ENCODE assay signal across 23 mouse cellular contexts in genomic region chr10:24712901-24713300, GRCm38 (mm10). TPM values are rescaled to one million over a fixed set of nuclear protein-coding genes. Genes with fewer than 3 reads are reported as not detected.
DNase-seq lines count a peak whose midpoint lies in the region; ATAC-seq and TF ChIP-seq lines count a peak whose summit lies in the region.
"Had no signal": no experiment of that assay in that cellular context is flagged by ENCODE, and none has a peak within 500 bp of the region (broad histone marks: within the 10 kb centered on the region; RNA-seq: fewer than 3 reads in every experiment).

No protein-coding gene starts in this region.

- no peak for TF ChIP-seq RAD21 in CH12.LX (IDR thresholded peaks at IDR 0.05; ENCODE audit: low read depth, low read length)

- TF ChIP-seq CTCF in midbrain, postnatal 0 days (IDR thresholded peaks at IDR 0.05): no peak
- TF ChIP-seq CTCF in CH12.LX (conservative IDR thresholded peaks at IDR 0.05 in 1 of 2, IDR thresholded peaks at IDR 0.05 in 1 of 2; ENCODE audit: low read depth in 2 of 2, low read length in 2 of 2): no peak

- H3K9ac ChIP-seq in heart, embryonic 13.5 days: no peak overlapping the region
- H3K9ac ChIP-seq in heart, embryonic 11.5 days (ENCODE audit: low read depth, low read length): no peak overlapping the region
- H3K9ac ChIP-seq in midbrain, embryonic 11.5 days (ENCODE audit: low read length): no peak overlapping the region
- no peak overlapping the region for H3K9ac ChIP-seq in midbrain, postnatal 0 days (replicated peaks; ENCODE audit: low read length, poor library complexity, severe bottlenecking)
- no peak overlapping the region for H3K9ac ChIP-seq in CH12.LX (ENCODE audit: insufficient read depth, low read depth)
- H3K9ac ChIP-seq in neural tube, embryonic 15.5 days (replicated peaks): no peak overlapping the region

- dilution Hi-C loops in CH12.LX (cut with MboI; ENCODE audit: extremely low pct_ligation_motif_present, extremely low pct_unique_long_range_greater_than_20kb, low sequenced_read_pairs): no loop called here

- WGBS in heart, embryonic 13.5 days: 69% methylated on average over 5 of the region's 5 CpGs
- 65% methylated on average over 5 of the region's 5 CpGs for WGBS in heart, embryonic 11.5 days (ENCODE audit: insufficient replicate concordance)
- 69% methylated on average over 5 of the region's 5 CpGs for WGBS in midbrain, embryonic 11.5 days
- WGBS in midbrain, postnatal 0 days: 75% methylated on average over 5 of the region's 5 CpGs
- 71% methylated on average over 5 of the region's 5 CpGs for WGBS in neural tube, embryonic 15.5 days

- no peak overlapping the region for H3K27ac ChIP-seq in heart, embryonic 13.5 days (replicated peaks)
- no peak overlapping the region for H3K27ac ChIP-seq in heart, embryonic 11.5 days (ENCODE audit: low read depth, low read length)
- no peak overlapping the region for H3K27ac ChIP-seq in midbrain, embryonic 11.5 days (ENCODE audit: low read depth, low read length)
- no peak overlapping the region for H3K27ac ChIP-seq in midbrain, postnatal 0 days (ENCODE audit: low read depth, low read length)
- no peak overlapping the region for H3K27ac ChIP-seq in CH12.LX (ENCODE audit: insufficient read depth, low read depth)
- no peak overlapping the region for H3K27ac ChIP-seq in neural tube, embryonic 15.5 days (replicated peaks)
- H3K27ac ChIP-seq: forebrain, embryonic 12.5 days; hindbrain, embryonic 12.5 days; limb, embryonic 13.5 days; midbrain, embryonic 13.5 days had no signal

- no peaks in the 10 kb centered on the region for H3K79me2 ChIP-seq in CH12.LX (replicated peaks; ENCODE audit: control insufficient read depth, extremely low read depth, insufficient read depth, poor library complexity, severe bottlenecking)

- peaks cover 6% of the 10 kb centered on the region; the same call in 1 of the 2 replicates for H3K4me1 ChIP-seq in heart, embryonic 13.5 days
- peaks cover 4% of the 10 kb centered on the region; the same call in 1 of the 2 replicates for H3K4me1 ChIP-seq in heart, embryonic 11.5 days (ENCODE audit: control insufficient read depth, insufficient read depth, low read length)
- H3K4me1 ChIP-seq in midbrain, embryonic 11.5 days (ENCODE audit: control insufficient read depth, insufficient read depth, low read length): 0 out of 2 replicates have a peak, but pooled peaks cover 3% of the 10 kb centered on the region
- peaks cover 3% of the 10 kb centered on the region; the same call in 1 of the 2 replicates for H3K4me1 ChIP-seq in midbrain, postnatal 0 days (ENCODE audit: insufficient read depth, low read length)
- peaks cover 0 to 14% of the 10 kb centered on the region in 2 experiments; a peak in 2 of 4 replicates for H3K4me1 ChIP-seq in CH12.LX (ENCODE audit: control insufficient read depth in 1 of 2, insufficient read depth in 2 of 2)
- H3K4me1 ChIP-seq in neural tube, embryonic 15.5 days: peaks cover 12% of the 10 kb centered on the region

- no peaks in the 10 kb centered on the region for H3K36me3 ChIP-seq in heart, embryonic 13.5 days
- H3K36me3 ChIP-seq in heart, embryonic 11.5 days (ENCODE audit: control insufficient read depth, insufficient read depth, low read length): no peaks in the 10 kb centered on the region
- H3K36me3 ChIP-seq in midbrain, embryonic 11.5 days (ENCODE audit: control insufficient read depth, insufficient read depth, low read length): no peaks in the 10 kb centered on the region
- no peaks in the 10 kb centered on the region for H3K36me3 ChIP-seq in midbrain, postnatal 0 days (ENCODE audit: insufficient read depth, low read length)
- no peaks in the 10 kb centered on the region for H3K36me3 ChIP-seq in CH12.LX (replicated peaks in 1 of 2; ENCODE audit: control insufficient read depth in 1 of 2, insufficient read depth in 1 of 2, low read length in 1 of 2)
- H3K36me3 ChIP-seq in neural tube, embryonic 15.5 days: no peaks in the 10 kb centered on the region
- H3K36me3 ChIP-seq: forebrain, embryonic 12.5 days; heart, embryonic 15.5 days; hindbrain, embryonic 12.5 days; limb, embryonic 13.5 days; midbrain, embryonic 13.5 days had no signal

- H3K4me2 ChIP-seq in heart, embryonic 13.5 days: peak overlapping the region; percentile 98
- H3K4me2 ChIP-seq in heart, embryonic 11.5 days: no peak overlapping the region
- no peak overlapping the region for H3K4me2 ChIP-seq in midbrain, embryonic 11.5 days
- H3K4me2 ChIP-seq in midbrain, postnatal 0 days (ENCODE audit: low read depth, low read length, poor library complexity, severe bottlenecking): no peak overlapping the region
- peak overlapping the region; percentile 83 for H3K4me2 ChIP-seq in CH12.LX (ENCODE audit: insufficient read depth, low read depth, poor library complexity, severe bottlenecking)
- H3K4me2 ChIP-seq in neural tube, embryonic 15.5 days: peak overlapping the region; percentile 99

- peaks cover 17% of the 10 kb centered on the region for H3K27me3 ChIP-seq in heart, embryonic 13.5 days (replicated peaks)
- peaks cover 7% of the 10 kb centered on the region; the same call in 1 of the 2 replicates for H3K27me3 ChIP-seq in heart, embryonic 11.5 days (ENCODE audit: control insufficient read depth, insufficient read depth, low read length)
- H3K27me3 ChIP-seq in midbrain, embryonic 11.5 days (ENCODE audit: control insufficient read depth, insufficient read depth, low read length): peaks cover 13% of the 10 kb centered on the region
- no peaks in the 10 kb centered on the region for H3K27me3 ChIP-seq in midbrain, postnatal 0 days (ENCODE audit: insufficient read depth, low read length)
- peaks cover 12% of the 10 kb centered on the region for H3K27me3 ChIP-seq in CH12.LX (replicated peaks)
- peaks cover 8% of the 10 kb centered on the region; the same call in 1 of the 2 replicates for H3K27me3 ChIP-seq in neural tube, embryonic 15.5 days (replicated peaks)
- H3K27me3 ChIP-seq: heart, embryonic 15.5 days had no signal

- TF ChIP-seq POLR2A in CH12.LX (IDR thresholded peaks at IDR 0.05; ENCODE audit: low read depth, low read length): no peak

- ATAC-seq in heart, embryonic 13.5 days (ENCODE audit: extremely low read depth, insufficient number of reproducible peaks, low FRiP score, low TSS enrichment): no peak
- ATAC-seq in heart, embryonic 11.5 days (replicated peaks; ENCODE audit: insufficient number of reproducible peaks, low FRiP score, low TSS enrichment): no peak
- ATAC-seq in midbrain, embryonic 11.5 days (ENCODE audit: low FRiP score): no peak
- ATAC-seq in midbrain, postnatal 0 days (ENCODE audit: low FRiP score): no peak
- no peak for ATAC-seq in neural tube, embryonic 15.5 days (ENCODE audit: low FRiP score)

- in situ Hi-C loops in CH12.LX (cut with MboI; ENCODE audit: low pct_ligation_motif_present, low pct_unique_long_range_greater_than_20kb, low sequenced_read_pairs): no loop called here

- peak; percentile 84 for DNase-seq in midbrain, embryonic 11.5 days (ENCODE audit: low spot score, missing footprints)
- no peak for DNase-seq in midbrain, postnatal 0 days (ENCODE audit: low spot score)
- no peak for DNase-seq in CH12.LX (ENCODE audit: extremely low read depth)
- DNase-seq in thymus, postnatal 10 days (ENCODE audit: low spot score in 2 of 2): no peak
- DNase-seq in embryo, embryonic 11 days: no peak
- DNase-seq: adrenal gland, postnatal 25 days; cerebellum, postnatal 10 days; gastrocnemius, adult 2 months; gastrocnemius, postnatal 36 days; heart, adult 2 months; kidney, adult 18-20 months; kidney, postnatal 36 days; lung, postnatal 4 days; right cerebral cortex, postnatal 4 days had no signal

- H3K9me3 ChIP-seq in heart, embryonic 13.5 days: no peaks in the 10 kb centered on the region
- no peaks in the 10 kb centered on the region for H3K9me3 ChIP-seq in heart, embryonic 11.5 days (replicated peaks; ENCODE audit: control insufficient read depth, low read length)
- H3K9me3 ChIP-seq in midbrain, embryonic 11.5 days (ENCODE audit: control insufficient read depth, low read length): no peaks in the 10 kb centered on the region
- H3K9me3 ChIP-seq in midbrain, postnatal 0 days (ENCODE audit: low read length): no peaks in the 10 kb centered on the region
- H3K9me3 ChIP-seq in CH12.LX (replicated peaks; ENCODE audit: low read length): no peaks in the 10 kb centered on the region
- H3K9me3 ChIP-seq in neural tube, embryonic 15.5 days (replicated peaks): no peaks in the 10 kb centered on the region
- H3K9me3 ChIP-seq: forebrain, embryonic 12.5 days; heart, embryonic 15.5 days; hindbrain, embryonic 12.5 days; limb, embryonic 13.5 days; megakaryocyte, embryonic 14.5 days; midbrain, embryonic 13.5 days had no signal

- TF ChIP-seq EP300 in CH12.LX (IDR thresholded peaks at IDR 0.05; ENCODE audit: low read length): no peak

- H3K4me3 ChIP-seq in heart, embryonic 13.5 days: no peak overlapping the region
- no peak overlapping the region for H3K4me3 ChIP-seq in heart, embryonic 11.5 days (ENCODE audit: low read depth, low read length)
- H3K4me3 ChIP-seq in midbrain, embryonic 11.5 days (ENCODE audit: low read depth, low read length): no peak overlapping the region
- H3K4me3 ChIP-seq in midbrain, postnatal 0 days (ENCODE audit: low read depth, low read length): no peak overlapping the region
- no peak overlapping the region for H3K4me3 ChIP-seq in CH12.LX (replicated peaks in 1 of 3; ENCODE audit: low read depth in 2 of 3, low read length in 2 of 3, poor library complexity in 1 of 3)
- H3K4me3 ChIP-seq in neural tube, embryonic 15.5 days (replicated peaks): no peak overlapping the region

TF ChIP-seq in CH12.LX, 34 proteins besides CTCF, POLR2A, EP300 and RAD21:
- no peak for TF ChIP-seq ZKSCAN1 (IDR thresholded peaks at IDR 0.05; ENCODE audit: borderline replicate concordance, low read depth, low read length)
- TF ChIP-seq USF2 (conservative IDR thresholded peaks at IDR 0.05; ENCODE audit: low read depth, low read length): no peak
- TF ChIP-seq KAT2A (IDR thresholded peaks at IDR 0.05; ENCODE audit: insufficient replicate concordance, low read length): no peak
- no peak for TF ChIP-seq POLR2AphosphoS2 (IDR thresholded peaks at IDR 0.05; ENCODE audit: low read depth, low read length)
- TF ChIP-seq JUND (conservative IDR thresholded peaks at IDR 0.05; ENCODE audit: low read depth, low read length): no peak
- TF ChIP-seq JUN (IDR thresholded peaks at IDR 0.05; ENCODE audit: insufficient read depth, low read depth, low read length): no peak
- TF ChIP-seq NELFE (IDR thresholded peaks at IDR 0.05; ENCODE audit: low read depth, low read length): no peak

RNA-seq across cellular contexts. Expression of gene Enpp1, which starts 0.9 kb away (rescaled TPM):
- polyA plus RNA-seq in heart, embryonic 13.5 days (2015; fragmentation: Nextera tagmentation; extraction: Ambion mirVana): 4.1 and 4.3 TPM in 2 replicates
- 6.3 and 8.2 TPM in 2 replicates for polyA plus RNA-seq in heart, embryonic 11.5 days (2014; fragmentation: Nextera tagmentation; extraction: Ambion mirVana)
- 1.2 and 1.4 TPM in 2 replicates for polyA plus RNA-seq in midbrain, embryonic 11.5 days (2014; fragmentation: Nextera tagmentation; extraction: Ambion mirVana)
- 3.5 and 6.3 TPM in 2 replicates for total RNA-seq in midbrain, postnatal 0 days (2014; rRNA removed)
- 3.0 and 3.5 TPM in 2 replicates for polyA plus RNA-seq in midbrain, postnatal 0 days (2015; fragmentation: Nextera tagmentation; extraction: Ambion mirVana)
- total RNA-seq in CH12.LX (2012; rRNA removed): 2.8 and 3.1 TPM in 2 replicates
- 0.34 and 0.58 TPM in 2 replicates for total RNA-seq in CH12.LX (2014; rRNA removed)
- 0.79 and 0.87 TPM in 2 replicates for polyA plus RNA-seq in CH12.LX (2012; ENCODE audit: insufficient read length, low read depth)
- polyA plus RNA-seq in neural tube, embryonic 15.5 days (2015; fragmentation: Nextera tagmentation; extraction: Ambion mirVana): 3.4 and 3.6 TPM in 2 replicates

Comparison
In these comparisons a context has a peak if more than half of its experiments do, and no peak if none do; other contexts are left out.
1. H3K4me2 ChIP-seq: peak in heart, embryonic 13.5 days (single experiment), CH12.LX (single experiment) and neural tube, embryonic 15.5 days (single experiment); none in heart, embryonic 11.5 days (single experiment), midbrain, embryonic 11.5 days (single experiment) and midbrain, postnatal 0 days (single experiment).